Mouse (Mus musculus) hematopoietic stem cell, adult 5-6 weeks (primary cell): ENCODE data around the gene Gemin7. TPM values are rescaled to one million over a fixed set of nuclear protein-coding genes. Genes with fewer than 3 reads are reported as not detected.

Experiments used
- ATAC-seq, 2 experiments: fragments of 125-278 bp in 1 of 2; replicated peaks in 1 of 2; 2 replicates each; pipeline ENCODE4 v1.8.0; 2016 to 2017; ENCODE audit warnings: inconsistent platforms in 2 of 2, mild to moderate bottlenecking in 2 of 2, moderate number of reproducible peaks in 2 of 2, low read depth in 1 of 2, moderate TSS enrichment in 1 of 2; ENCODE audit not compliant: low FRiP score in 2 of 2, poor library complexity in 2 of 2, severe bottlenecking in 2 of 2, insufficient read depth in 1 of 2, low TSS enrichment in 1 of 2
- total RNA-seq: library from RNA; stranded (forward); fragments of 172-1452, 232-1000 nt; gene quantifications from 2 replicates; pipeline ENCODE4 v1.2.3, GENCODE M21; 2017

The Gemin7 gene
- total RNA-seq, 1 experiment from 2014 or later: 44.9 TPM

DNA sequence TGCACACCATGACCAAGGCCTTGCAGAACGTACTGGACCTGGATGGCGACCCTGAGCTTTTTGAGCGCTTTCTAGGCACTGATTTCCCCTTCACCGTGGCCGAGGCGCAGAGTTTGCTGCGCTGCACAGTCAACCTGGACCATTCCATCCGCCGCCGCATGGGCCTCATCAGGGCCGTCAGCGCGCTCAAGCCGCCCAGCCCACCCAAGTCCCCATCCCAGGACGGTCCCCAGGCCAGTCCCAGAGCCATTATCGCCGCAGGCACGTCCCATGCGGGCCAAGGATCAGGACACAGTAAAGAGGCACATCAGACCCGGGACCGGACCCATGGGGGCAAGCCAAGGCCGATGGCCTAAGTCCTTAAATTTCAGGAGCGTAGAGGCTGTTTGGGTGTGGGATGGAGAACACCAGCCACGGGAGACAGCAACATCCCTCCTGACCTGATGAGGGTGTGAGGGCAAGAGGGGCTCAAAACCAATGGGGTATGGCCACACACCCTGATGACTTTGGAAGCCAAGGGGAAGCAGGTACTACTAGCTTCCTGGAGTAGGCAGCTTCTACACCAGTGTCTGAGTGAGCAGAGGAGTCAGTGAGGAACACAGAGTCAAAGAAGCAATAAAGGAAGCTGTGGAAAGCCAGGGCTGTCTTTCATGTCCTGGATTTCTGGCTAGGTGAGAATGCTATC lies 52.8 kb downstream of the Gemin7 start:
- no peak for ATAC-seq

DNA sequence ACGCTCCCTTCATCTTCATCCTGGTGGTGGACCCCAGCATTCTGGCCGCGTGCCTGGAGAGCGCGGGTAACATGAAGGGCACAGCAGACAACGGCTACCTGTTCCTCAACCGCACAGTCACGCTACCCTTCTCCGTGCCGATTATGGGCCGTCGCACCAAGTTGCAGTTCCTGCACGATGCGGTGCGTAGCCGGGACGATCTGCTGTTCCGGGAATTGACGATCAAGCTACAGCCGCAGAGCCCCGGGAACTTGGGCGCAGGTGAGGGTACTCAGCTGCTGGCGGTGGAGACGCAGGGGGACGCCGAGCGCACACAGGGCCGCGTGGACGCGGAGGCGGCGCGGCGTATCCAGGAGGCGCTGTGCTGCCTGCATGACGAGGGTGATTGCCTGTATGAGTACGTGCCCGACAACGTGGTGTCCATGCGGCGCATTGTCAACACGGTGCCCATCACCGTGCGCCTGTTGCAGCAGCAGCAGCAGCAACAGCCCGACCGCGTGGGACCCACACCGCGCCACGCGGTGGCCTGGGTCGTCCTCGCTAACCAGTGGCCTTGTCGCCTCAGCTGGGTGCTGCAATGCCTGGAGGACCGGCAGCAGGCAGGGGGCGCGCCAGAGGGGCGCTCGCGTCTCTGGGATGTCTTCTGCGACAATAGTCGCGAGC lies 53.5 kb downstream of the Gemin7 start:
- peak; percentile 22 to 43; a peak in 2 of 4 replicates for ATAC-seq

DNA sequence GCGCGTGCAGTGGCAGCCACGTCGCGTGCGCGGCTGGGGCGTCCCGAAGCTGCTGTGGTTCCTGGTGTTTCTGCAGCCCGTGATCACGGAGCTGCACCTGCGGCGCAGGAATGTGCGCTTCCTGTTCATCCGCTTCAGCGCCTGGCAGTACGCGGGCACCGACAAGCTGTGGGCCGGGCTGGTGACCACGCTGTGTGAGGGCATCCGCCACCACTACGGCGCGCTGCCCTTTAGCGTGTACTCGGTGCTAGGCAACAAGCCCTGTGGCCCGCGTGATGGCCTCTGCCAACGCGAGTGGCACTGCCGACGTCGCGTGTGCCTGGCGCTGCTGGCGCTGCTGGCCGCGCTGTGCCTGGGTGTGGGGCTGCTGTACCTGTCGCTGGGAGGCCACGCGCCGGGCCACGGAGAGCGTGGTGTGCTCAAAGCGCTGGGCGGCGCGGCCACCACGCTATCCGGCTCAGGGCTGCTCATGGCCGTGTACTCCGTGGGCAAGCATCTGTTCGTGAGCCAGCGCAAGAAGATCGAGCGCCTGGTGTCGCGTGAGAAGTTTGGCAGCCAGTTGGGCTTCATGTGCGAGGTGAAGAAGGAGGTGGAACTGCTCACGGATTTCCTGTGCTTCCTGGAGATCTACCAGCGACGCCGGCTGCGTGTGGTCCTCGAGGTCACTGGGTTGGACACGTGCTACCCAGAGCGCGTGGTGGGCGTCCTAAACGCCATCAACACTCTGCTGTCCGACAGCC lies 54.2 kb downstream of the Gemin7 start:
- peak; percentile 19 to 35 for ATAC-seq

DNA sequence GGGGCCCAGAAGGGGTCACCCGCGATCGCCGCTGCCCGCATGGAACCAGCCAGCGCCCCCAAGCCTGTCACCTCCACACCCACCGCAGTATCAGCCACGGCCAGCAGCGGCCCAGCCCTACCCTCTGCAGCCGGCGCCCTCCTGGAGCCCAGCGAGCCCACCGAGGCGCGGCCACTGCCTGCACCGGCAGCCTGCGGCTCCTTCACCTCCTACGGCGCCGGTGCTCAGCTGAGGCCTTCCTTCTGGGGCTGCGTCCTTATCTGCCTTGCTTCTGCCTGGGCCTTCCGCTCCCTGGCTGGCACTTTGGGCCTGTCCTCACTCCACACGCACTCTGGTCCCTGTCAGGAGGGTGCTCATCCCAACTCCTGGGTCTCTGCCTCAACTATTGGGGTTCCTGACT lies 57.4 kb downstream of the Gemin7 start:
- ATAC-seq: no peak

DNA sequence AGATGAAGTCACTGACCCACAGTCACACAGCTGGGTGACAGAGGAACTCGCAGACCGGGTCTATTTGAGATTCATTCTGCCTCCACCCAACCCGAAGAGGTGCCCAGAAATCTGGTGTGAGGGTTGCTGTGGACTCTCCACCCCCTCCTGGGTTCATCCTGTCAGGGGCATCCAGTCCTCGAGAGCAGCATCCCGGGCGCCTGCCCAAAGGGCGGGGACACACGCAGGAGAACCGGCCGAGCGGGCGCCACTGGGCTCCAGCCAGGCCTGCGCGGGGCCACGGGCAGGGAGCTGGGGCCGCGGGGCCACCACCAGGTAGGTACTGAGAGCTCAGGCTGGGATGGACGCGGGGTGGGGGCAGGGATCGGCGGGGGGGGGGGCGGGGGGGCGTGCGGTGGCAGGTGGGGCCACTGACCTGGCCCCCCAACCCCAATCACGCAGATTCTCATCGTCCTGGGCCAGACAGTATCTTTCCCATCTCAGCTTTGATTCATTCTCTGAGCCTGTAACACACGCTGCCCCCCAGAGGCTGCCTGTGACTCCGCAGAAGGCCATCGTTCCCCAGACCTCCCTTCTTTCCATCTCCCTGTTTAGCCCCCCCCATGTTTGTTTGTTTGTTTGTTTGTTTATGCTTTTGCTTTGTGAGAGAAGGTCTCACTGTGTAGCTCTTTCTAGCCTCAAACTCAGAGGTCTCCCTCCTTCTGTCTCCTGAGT lies 59.6 kb downstream of the Gemin7 start, which contains the start of gene Nkpd1:
TSS of gene Nkpd1 (plus strand) at position 187 of the 714 bp plus-strand sequence.
- no peak for ATAC-seq

Other genes with a start within 250 kb of the Gemin7 start
- gene Ercc1, start 232.8 kb downstream of the Gemin7 start, total RNA-seq: 20.0 and 28.0 TPM in 2 replicates
- 20.9 and 23.6 TPM in 2 replicates for gene Cd3eap, start 218.1 kb downstream of the Gemin7 start, total RNA-seq
- gene Ppp1r13l, start 217.8 kb downstream of the Gemin7 start, total RNA-seq: 0.25 and 0.60 TPM in 2 replicates
- gene Ercc2, start 195.6 kb downstream of the Gemin7 start, total RNA-seq: 32.3 and 42.5 TPM in 2 replicates
- 1.5 and 2.6 TPM in 2 replicates for gene Klc3, start 173.5 kb downstream of the Gemin7 start, total RNA-seq
- gene Ckm, start 172.8 kb downstream of the Gemin7 start, total RNA-seq: 0.25 and 0.31 TPM in 2 replicates
- gene Mark4, start 118.8 kb downstream of the Gemin7 start, total RNA-seq: 6.4 and 11.8 TPM in 2 replicates
- 2.2 and 3.8 TPM in 2 replicates for gene Exoc3l2, start 114.3 kb downstream of the Gemin7 start, total RNA-seq
- gene Bloc1s3, start 69.2 kb downstream of the Gemin7 start, total RNA-seq: 1.4 and 2.1 TPM in 2 replicates
- gene Trappc6a, start 69.2 kb downstream of the Gemin7 start, total RNA-seq: 24.2 and 30.8 TPM in 2 replicates
- 0.44 TPM in 1 of 2 replicates, not detected in the other for gene Nkpd1, start 59.8 kb downstream of the Gemin7 start, total RNA-seq
- 12.2 and 16.3 TPM in 2 replicates for gene Ppp1r37, start 14.5 kb downstream of the Gemin7 start, total RNA-seq
- gene Zfp296, start 308 bp downstream of the Gemin7 start, total RNA-seq: 5.3 and 5.9 TPM in 2 replicates
- gene Clasrp, start 26.9 kb upstream of the Gemin7 start, total RNA-seq: 40.1 and 51.3 TPM in 2 replicates
- gene Relb, start 51.8 kb upstream of the Gemin7 start, total RNA-seq: 8.7 and 12.4 TPM in 2 replicates
- gene Clptm1, start 87.4 kb upstream of the Gemin7 start, total RNA-seq: 21.4 and 26.4 TPM in 2 replicates
- 6.1 TPM in 1 of 2 replicates, not detected in the other for gene Apoc2, start 100.3 kb upstream of the Gemin7 start, total RNA-seq
- not detected in 2 replicates for gene Gm44805, start 103.8 kb upstream of the Gemin7 start, total RNA-seq
- not detected in 2 replicates for gene Apoc4, start 103.9 kb upstream of the Gemin7 start, total RNA-seq
- gene Apoc1, start 115.1 kb upstream of the Gemin7 start, total RNA-seq: not detected in 2 replicates
- gene Apoe, start 121.6 kb upstream of the Gemin7 start, total RNA-seq: 167 and 314 TPM in 2 replicates
- gene Tomm40, start 137.8 kb upstream of the Gemin7 start, total RNA-seq: 24.6 and 29.0 TPM in 2 replicates
- gene Nectin2, start 172.9 kb upstream of the Gemin7 start, total RNA-seq: 2.0 and 3.8 TPM in 2 replicates
- 2.3 and 4.2 TPM in 2 replicates for gene Bcam, start 193.4 kb upstream of the Gemin7 start, total RNA-seq
- not detected in 2 replicates for gene Cblc, start 219.2 kb upstream of the Gemin7 start, total RNA-seq
- gene Bcl3, start 245.2 kb upstream of the Gemin7 start, total RNA-seq: 3.0 and 5.3 TPM in 2 replicates